Mouse (Mus musculus) inflammation-experienced regulatory T-cells (primary cell): ENCODE data around the gene Crb3. TPM values are rescaled to one million over a fixed set of nuclear protein-coding genes. Genes with fewer than 3 reads are reported as not detected.

Experiments
- polyA plus RNA-seq, 2 experiments: library from polyadenylated mRNA; unstranded; fragments of 100-300 nt; shearing (Covaris generic); gene quantifications; one replicate each; pipeline ENCODE4 v1.2.1; 2017

Crb3 gene
- 1 to 10 TPM; 3.5 to 6.3 TPM for polyA plus RNA-seq

DNA sequence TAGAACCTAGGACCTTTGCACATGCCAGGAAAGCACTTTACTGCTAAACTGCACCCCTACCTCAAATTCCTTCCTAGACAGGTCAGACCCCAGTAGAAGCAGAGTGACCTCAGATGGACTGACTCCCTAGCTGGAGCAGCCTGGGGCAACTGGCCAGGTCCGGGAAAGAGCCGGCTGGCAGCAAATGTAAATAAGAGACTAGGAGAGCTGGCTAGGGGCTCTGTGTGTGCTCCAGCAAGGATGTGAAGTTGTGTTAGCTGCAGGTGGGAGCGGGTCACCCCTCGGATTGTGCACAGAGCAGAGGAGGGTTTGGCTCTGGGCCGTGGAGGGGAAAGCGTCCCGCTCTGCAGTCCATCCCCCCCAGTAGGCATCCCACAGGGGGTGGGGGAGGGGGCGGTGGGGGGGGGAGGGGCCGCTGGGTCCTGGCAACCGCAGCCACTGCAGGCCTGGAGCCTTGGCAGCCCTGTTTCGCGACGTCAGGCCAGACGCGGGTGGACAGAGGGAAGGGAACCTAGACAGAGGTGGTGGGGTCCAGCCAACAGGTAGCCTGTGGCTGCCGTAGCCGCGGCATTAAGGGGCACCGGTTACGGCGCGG is at the start of gene Crb3:
Gene Crb3, plus strand, starts transcription at position 215 of the 595 bp plus-strand sequence.

DNA sequence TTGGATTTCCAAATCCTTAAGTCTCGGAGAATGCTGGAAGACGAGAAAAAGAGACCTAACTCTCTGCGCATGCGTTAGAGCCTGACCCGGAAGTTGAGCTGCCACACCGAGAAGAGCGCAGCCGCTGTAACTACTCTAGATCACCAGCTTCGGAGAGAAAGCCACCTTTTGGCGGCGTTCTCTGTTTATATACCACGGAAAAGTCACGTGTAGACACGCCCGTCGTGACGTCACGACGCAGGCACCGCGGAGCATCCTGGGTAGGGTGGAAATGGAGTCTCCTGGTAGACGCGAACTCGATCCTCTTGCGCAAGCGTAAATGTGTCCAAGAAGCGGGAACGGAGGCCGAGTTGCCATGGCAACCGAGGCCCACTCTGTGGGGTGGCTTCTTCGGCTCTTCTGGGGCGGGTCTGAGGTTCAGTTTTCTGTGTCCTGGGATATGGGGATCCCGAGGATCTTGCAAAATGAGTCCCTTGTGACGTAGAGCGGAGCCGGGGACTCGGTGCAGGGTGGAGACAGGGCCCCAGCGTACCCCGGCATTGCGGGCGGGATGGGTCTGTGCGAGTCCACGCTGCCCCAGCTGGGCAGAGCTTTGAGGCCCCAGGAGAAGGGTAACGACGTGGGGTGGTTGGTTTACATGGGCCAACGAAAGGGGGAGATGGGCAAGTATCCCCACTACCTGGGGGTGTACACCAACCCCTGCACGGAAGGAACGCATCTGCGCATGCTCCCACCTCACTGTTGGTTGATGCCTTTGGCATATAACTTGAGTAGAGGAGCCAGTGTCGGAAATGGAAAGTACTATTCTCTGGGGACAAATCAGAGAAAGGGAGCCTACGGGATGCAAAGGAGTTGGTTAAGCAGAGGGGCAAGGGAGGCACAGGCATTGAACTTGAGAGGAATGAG is 47.4 kb upstream of the Crb3 start, which contains the start of the genes Gtf2f1 and Gm17949:
Gene Gtf2f1, minus strand, starts transcription at position 53 of the 906 bp plus-strand sequence.
Gene Gm17949, plus strand, starts transcription at position 234 of the 906 bp plus-strand sequence.

GRCm38 (mm10) chr17:57030931-57031660 is 27.8 kb upstream of the Crb3 start, which contains the start of gene Khsrp:
Gene Khsrp (minus strand): TSS chr17:57031522.

GRCm38 (mm10) chr17:57041554-57041953 is 17.4 kb upstream of the Crb3 start, which contains the start of gene Slc25a41:
Gene Slc25a41 (minus strand): TSS chr17:57041654.

GRCm38 (mm10) chr17:57059486-57059977 is 627 bp downstream of the Crb3 start, which contains the start of gene Slc25a23:
Gene Slc25a23 (minus strand): TSS chr17:57059863.

GRCm38 (mm10) chr17:57078336-57078735 is 19.4 kb downstream of the Crb3 start, which contains the start of gene Dennd1c:
Gene Dennd1c (minus strand): TSS chr17:57078514.

GRCm38 (mm10) chr17:57087049-57087832 is 28.3 kb downstream of the Crb3 start, which contains the start of gene Tubb4a:
Gene Tubb4a (minus strand): TSS chr17:57087782.

GRCm38 (mm10) chr17:57105181-57106034 is 46.5 kb downstream of the Crb3 start, which contains the start of gene Tnfsf9:
Gene Tnfsf9 (plus strand): TSS chr17:57105325.

Other genes starting within 250 kb of the Crb3 start
- gene Rfx2, start 228.1 kb upstream of the Crb3 start, polyA plus RNA-seq, result 1 to 10 TPM in 1 of 2 experiments, under 1 TPM in 1; 0.64 to 2.1 TPM
- under 1 TPM; 0.13 to 0.84 TPM for gene Acsbg2, start 184.7 kb upstream of the Crb3 start, polyA plus RNA-seq
- gene 1700061G19Rik, start 183.6 kb upstream of the Crb3 start, polyA plus RNA-seq, result under 1 TPM; 0.36 to 0.72 TPM
- gene Mllt1, start 123.7 kb upstream of the Crb3 start, polyA plus RNA-seq, result 10 to 100 TPM; 37.5 to 38.6 TPM
- not detected for gene Acer1, start 77.0 kb upstream of the Crb3 start, polyA plus RNA-seq
- gene Clpp, start 68.8 kb upstream of the Crb3 start, polyA plus RNA-seq, result 10 to 100 TPM; 70.9 to 88.2 TPM
- 10 to 100 TPM; 31.4 to 37.2 TPM for gene Alkbh7, start 61.8 kb upstream of the Crb3 start, polyA plus RNA-seq
- gene Pspn, start 59.1 kb upstream of the Crb3 start, polyA plus RNA-seq, result 1 to 10 TPM; 1.2 to 2.1 TPM
- gene Gtf2f1, start 47.8 kb upstream of the Crb3 start, polyA plus RNA-seq, result 10 to 100 TPM; 88.5 to 98.7 TPM
- 1 to 10 TPM; 1.5 to 1.6 TPM for gene Gm17949, start 47.6 kb upstream of the Crb3 start, polyA plus RNA-seq
- 10 to 100 TPM; 34.8 to 42.0 TPM for gene Khsrp, start 27.6 kb upstream of the Crb3 start, polyA plus RNA-seq
- not detected for gene Slc25a41, start 17.5 kb upstream of the Crb3 start, polyA plus RNA-seq
- gene Slc25a23, start 758 bp downstream of the Crb3 start, polyA plus RNA-seq, result 1 to 10 TPM; 4.1 to 9.8 TPM
- gene Dennd1c, start 19.4 kb downstream of the Crb3 start, polyA plus RNA-seq, result 100 to 1,000 TPM; 268 to 282 TPM
- 1 to 10 TPM; 1.6 to 1.8 TPM for gene Tubb4a, start 28.7 kb downstream of the Crb3 start, polyA plus RNA-seq
- 10 to 100 TPM in 1 of 2 experiments, 1 to 10 TPM in 1; 5.8 to 14.8 TPM for gene Tnfsf9, start 46.2 kb downstream of the Crb3 start, polyA plus RNA-seq
- 1 to 10 TPM in 1 of 2 experiments, under 1 TPM in 1; 0.51 to 1.9 TPM for gene Cd70, start 90.7 kb downstream of the Crb3 start, polyA plus RNA-seq
- gene Tnfsf14, start 135.1 kb downstream of the Crb3 start, polyA plus RNA-seq, result 10 to 100 TPM in 1 of 2 experiments, 1 to 10 TPM in 1; 8.8 to 23.0 TPM
- gene C3, start 169.0 kb downstream of the Crb3 start, polyA plus RNA-seq, result under 1 TPM; 0.70 to 0.71 TPM
- 10 to 100 TPM; 75.0 to 81.8 TPM for gene Gpr108, start 189.3 kb downstream of the Crb3 start, polyA plus RNA-seq
- gene Trip10, start 190.3 kb downstream of the Crb3 start, polyA plus RNA-seq, result 1 to 10 TPM; 5.5 to 9.6 TPM
- 100 to 1,000 TPM; 171 to 245 TPM for gene Vav1, start 220.0 kb downstream of the Crb3 start, polyA plus RNA-seq